21 mouse cellular contexts compared by ENCODE assay signal in genomic region chr15:12334381-12334780, GRCm38 (mm10). TPM values are rescaled to one million over a fixed set of nuclear protein-coding genes. Genes with fewer than 3 reads are reported as not detected.
DNase-seq lines count a peak whose midpoint lies in the region; ATAC-seq and TF ChIP-seq lines count a peak whose summit lies in the region.
"Had no signal": no experiment of that assay in that cellular context is flagged by ENCODE, and none has a peak within 500 bp of the region (broad histone marks: within the 10 kb centered on the region; RNA-seq: fewer than 3 reads in every experiment).

No protein-coding gene starts in this region.

- peak overlapping the region; percentile 38 for H3K9ac ChIP-seq in liver, postnatal 0 days (replicated peaks)
- H3K9ac ChIP-seq in hindbrain, postnatal 0 days (replicated peaks; ENCODE audit: low read length), result no peak overlapping the region
- H3K9ac ChIP-seq: embryonic facial prominence, embryonic 12.5 days; forebrain, embryonic 15.5 days; hindbrain, embryonic 14.5 days had no signal

- no peak for TF ChIP-seq CTCF in liver, postnatal 0 days (IDR thresholded peaks at IDR 0.05; ENCODE audit: low read depth)
- no peak for TF ChIP-seq CTCF in hindbrain, postnatal 0 days (IDR thresholded peaks at IDR 0.05; ENCODE audit: low read depth)

- no peaks in the 10 kb centered on the region for H3K36me3 ChIP-seq in liver, postnatal 0 days (replicated peaks; ENCODE audit: insufficient read depth, low read length)
- no peaks in the 10 kb centered on the region for H3K36me3 ChIP-seq in hindbrain, postnatal 0 days (ENCODE audit: insufficient read depth, low read length)
- H3K36me3 ChIP-seq: embryonic facial prominence, embryonic 12.5 days; forebrain, embryonic 15.5 days; heart, embryonic 10.5 days had no signal

- H3K4me1 ChIP-seq in liver, postnatal 0 days (ENCODE audit: insufficient read depth), result peaks cover 16% of the 10 kb centered on the region
- H3K4me1 ChIP-seq in hindbrain, postnatal 0 days (ENCODE audit: insufficient read depth, low read length), result no peaks in the 10 kb centered on the region; the same call in 1 of the 2 replicates

- intact Hi-C loops in heart, postnatal 14 days (cut with DNase I), result no loop called here

- no peak for ATAC-seq in liver, postnatal 0 days
- no peak for ATAC-seq in hindbrain, postnatal 0 days
- ATAC-seq: forebrain, embryonic 15.5 days had no signal

- no peak overlapping the region for H3K27ac ChIP-seq in liver, postnatal 0 days (ENCODE audit: low read depth)
- H3K27ac ChIP-seq in hindbrain, postnatal 0 days, result no peak overlapping the region
- H3K27ac ChIP-seq: embryonic facial prominence, embryonic 12.5 days; forebrain, embryonic 15.5 days; heart, embryonic 10.5 days; hindbrain, embryonic 10.5 days; hindbrain, embryonic 14.5 days had no signal

- H3K27me3 ChIP-seq in liver, postnatal 0 days (ENCODE audit: insufficient read depth, low read length), result no peaks in the 10 kb centered on the region
- no peaks in the 10 kb centered on the region for H3K27me3 ChIP-seq in hindbrain, postnatal 0 days (ENCODE audit: insufficient read depth, low read length)
- H3K27me3 ChIP-seq: embryonic facial prominence, embryonic 12.5 days; forebrain, embryonic 15.5 days had no signal

- H3K4me2 ChIP-seq in liver, postnatal 0 days (ENCODE audit: low read depth, low read length), result no peak overlapping the region
- H3K4me2 ChIP-seq in hindbrain, postnatal 0 days (ENCODE audit: low read depth, low read length), result no peak overlapping the region
- H3K4me2 ChIP-seq: embryonic facial prominence, embryonic 12.5 days; forebrain, embryonic 15.5 days; hindbrain, embryonic 14.5 days had no signal

- DNase-seq in adrenal gland, adult 2 months, result peak; percentile 20
- no peak for DNase-seq in adrenal gland, postnatal 25 days
- DNase-seq in heart, adult 11 months, result peak; percentile 76
- DNase-seq in heart, postnatal 14 days, result no peak
- DNase-seq in 416B (ENCODE audit: low read depth), result peak; percentile 31
- DNase-seq in liver, postnatal 0 days, result no peak
- no peak for DNase-seq in hindbrain, postnatal 0 days (ENCODE audit: low spot score)
- DNase-seq: adrenal gland, postnatal 14 days; cerebellum, adult 11 months; cerebellum, adult 8-10 months; cerebellum, postnatal 25 days; gastrocnemius, postnatal 14 days; heart, adult 18-20 months; heart, postnatal 10 days had no signal

- TF ChIP-seq EP300 in liver, postnatal 0 days (IDR thresholded peaks at IDR 0.05; ENCODE audit: low read depth), result no peak

- WGBS in liver, postnatal 0 days (ENCODE audit: insufficient replicate concordance), result 77% methylated on average over 4 of the region's 4 CpGs
- WGBS in hindbrain, postnatal 0 days, result 80% methylated on average over 4 of the region's 4 CpGs

- no peaks in the 10 kb centered on the region for H3K9me3 ChIP-seq in liver, postnatal 0 days (ENCODE audit: low read length)
- no peaks in the 10 kb centered on the region for H3K9me3 ChIP-seq in hindbrain, postnatal 0 days (ENCODE audit: low read length)
- H3K9me3 ChIP-seq: embryonic facial prominence, embryonic 12.5 days; forebrain, embryonic 15.5 days; heart, embryonic 10.5 days; hindbrain, embryonic 10.5 days had no signal

- H3K4me3 ChIP-seq in liver, postnatal 0 days (ENCODE audit: low read depth, low read length), result no peak overlapping the region
- no peak overlapping the region for H3K4me3 ChIP-seq in hindbrain, postnatal 0 days (ENCODE audit: low read length)
- H3K4me3 ChIP-seq: embryonic facial prominence, embryonic 12.5 days; forebrain, embryonic 15.5 days; heart, embryonic 10.5 days; hindbrain, embryonic 10.5 days had no signal

RNA-seq across cellular contexts. Expression of gene 1810049J17Rik, which starts 12.7 kb away (rescaled TPM):
- 1 to 10 TPM in 1 of 2 experiments, under 1 TPM in 1; 0.73 to 2.2 TPM for total RNA-seq in adrenal gland, adult 2 months (2021)
- polyA plus RNA-seq in adrenal gland, adult 2 months (2012; rRNA removed), result 0.75 and 1.8 TPM in 2 replicates
- not detected in 2 replicates for total RNA-seq in adrenal gland, postnatal 25 days (2021)
- under 1 TPM in 1 of 2 experiments, not detected in 1; 0.56 TPM for total RNA-seq in heart, postnatal 14 days (2021)
- polyA plus RNA-seq in liver, postnatal 0 days (2015; fragmentation: Nextera tagmentation; extraction: Ambion mirVana), result 0.79 and 1.1 TPM in 2 replicates
- total RNA-seq in hindbrain, postnatal 0 days (2014; rRNA removed), result not detected in 2 replicates
- 1.4 and 1.8 TPM in 2 replicates for polyA plus RNA-seq in hindbrain, postnatal 0 days (2015; fragmentation: Nextera tagmentation; extraction: Ambion mirVana)
- total RNA-seq: gastrocnemius, postnatal 14 days had no signal
- polyA plus RNA-seq: cortical plate, adult 2 months; forebrain, embryonic 11.5 days; heart, embryonic 10.5 days had no signal

RNA-seq across cellular contexts. Expression of gene Golph3, which starts 13.1 kb away (rescaled TPM):
- 100 to 1,000 TPM; 127 to 150 TPM for total RNA-seq in adrenal gland, adult 2 months (2021)
- polyA plus RNA-seq in adrenal gland, adult 2 months (2012; rRNA removed), result 157 and 164 TPM in 2 replicates
- total RNA-seq in adrenal gland, postnatal 25 days (2021), result 132 and 135 TPM in 2 replicates
- total RNA-seq in heart, postnatal 14 days (2021), result 10 to 100 TPM; 89.0 to 91.2 TPM
- polyA plus RNA-seq in liver, postnatal 0 days (2015; fragmentation: Nextera tagmentation; extraction: Ambion mirVana), result 35.8 and 37.2 TPM in 2 replicates
- total RNA-seq in hindbrain, postnatal 0 days (2014; rRNA removed), result 132 and 134 TPM in 2 replicates
- polyA plus RNA-seq in hindbrain, postnatal 0 days (2015; fragmentation: Nextera tagmentation; extraction: Ambion mirVana), result 59.5 and 63.6 TPM in 2 replicates

Comparison
In these comparisons a context has a peak if more than half of its experiments do, and no peak if none do; other contexts are left out.
1. DNase-seq: peak in adrenal gland, adult 2 months (single experiment), heart, adult 11 months (single experiment) and 416B (single experiment); none in adrenal gland, postnatal 25 days (single experiment), heart, postnatal 14 days (0 of 2), liver, postnatal 0 days (single experiment) and hindbrain, postnatal 0 days (single experiment).